Mouse (Mus musculus) thymus, postnatal 25 days (tissue): Measurements from ENCODE around the gene Ndufb4.

Experiments
- DNase-seq: peaks from one replicate; pipeline ENCODE4 v3.0.0; 2022

Gene Ndufb4

GRCm38 (mm10) chr16:37634578-37634977, 19.7 kb downstream of the Ndufb4 start:
- DNase-seq, result no peak

GRCm38 (mm10) chr16:37629011-37629410, 25.2 kb downstream of the Ndufb4 start:
- no peak for DNase-seq

- no peak for DNase-seq
Measured at GRCm38 (mm10) chr16:37628336-37628735, 25.9 kb downstream of the Ndufb4 start.

GRCm38 (mm10) chr16:37626388-37626949, 27.8 kb downstream of the Ndufb4 start:
- no peak for DNase-seq

GRCm38 (mm10) chr16:37622919-37623318, 31.3 kb downstream of the Ndufb4 start:
- no peak for DNase-seq

- DNase-seq, result no peak
Measured at GRCm38 (mm10) chr16:37622403-37622802, 31.9 kb downstream of the Ndufb4 start.

- no peak for DNase-seq
Measured at GRCm38 (mm10) chr16:37617695-37618094, 36.6 kb downstream of the Ndufb4 start.

- DNase-seq, result no peak
Measured at GRCm38 (mm10) chr16:37616104-37616503, 38.1 kb downstream of the Ndufb4 start.

- no peak for DNase-seq
Measured at GRCm38 (mm10) chr16:37615429-37615828, 38.8 kb downstream of the Ndufb4 start.

GRCm38 (mm10) chr16:37614540-37614939, 39.7 kb downstream of the Ndufb4 start:
- no peak for DNase-seq

- DNase-seq, result no peak
Measured at GRCm38 (mm10) chr16:37612013-37612412, 42.2 kb downstream of the Ndufb4 start.

- DNase-seq, result no peak
Measured at GRCm38 (mm10) chr16:37611072-37611471, 43.2 kb downstream of the Ndufb4 start.

- no peak for DNase-seq
Measured at GRCm38 (mm10) chr16:37610333-37610732, 43.9 kb downstream of the Ndufb4 start.

- DNase-seq, result no peak
Measured at GRCm38 (mm10) chr16:37604243-37604642, 50.0 kb downstream of the Ndufb4 start.

- DNase-seq, result no peak
Measured at GRCm38 (mm10) chr16:37603431-37603830, 50.8 kb downstream of the Ndufb4 start.

- no peak for DNase-seq
Measured at GRCm38 (mm10) chr16:37599326-37599725, 54.9 kb downstream of the Ndufb4 start.

- no peak for DNase-seq
Measured at GRCm38 (mm10) chr16:37598463-37598862, 55.8 kb downstream of the Ndufb4 start.

- no peak for DNase-seq
Measured at GRCm38 (mm10) chr16:37597412-37597811, 56.8 kb downstream of the Ndufb4 start.
